Mouse (Mus musculus) heart, adult 2 months (tissue): ENCODE results near the gene Col18a1. TPM values are rescaled to one million over a fixed set of nuclear protein-coding genes. Genes with fewer than 3 reads are reported as not detected.

Source experiments
- DNase-seq, 2 experiments: peaks; one replicate each; pipeline ENCODE4 v3.0.0; 2021
- H3K27ac ChIP-seq: fragments of 200-600 bp; 2 replicates; pipeline ENCODE4 v1.8.1; 2022
- H3K27me3 ChIP-seq: fragments of 200-500 bp; 2 replicates; pipeline ENCODE4 v1.6.1; 2012; ENCODE audit warnings: mild to moderate bottlenecking, low read length, inconsistent platforms, mixed read lengths; ENCODE audit not compliant: control insufficient read depth, insufficient read depth
- H3K36me3 ChIP-seq: fragments of 200-500 bp; 2 replicates; pipeline ENCODE4 v1.6.1; 2012; ENCODE audit warnings: low read length, inconsistent platforms; ENCODE audit not compliant: control insufficient read depth, insufficient read depth
- H3K4me1 ChIP-seq: fragments of 200-500 bp; 2 replicates; pipeline ENCODE4 v1.6.1; 2011; ENCODE audit warnings: low read length; ENCODE audit not compliant: control insufficient read depth, insufficient read depth
- H3K4me3 ChIP-seq: fragments of 200-600 bp; 2 replicates; pipeline ENCODE4 v1.8.1; 2022
- H3K79me2 ChIP-seq: fragments of 200-500 bp; replicated peaks from 2 replicates; pipeline ENCODE4 v1.6.1; 2012; ENCODE audit warnings: mild to moderate bottlenecking, inconsistent platforms, low read length, moderate library complexity, mixed read lengths; ENCODE audit not compliant: control insufficient read depth, insufficient read depth
- H3K9ac ChIP-seq: fragments of 200-500 bp; 2 replicates; pipeline ENCODE4 v1.6.1; 2012; ENCODE audit warnings: low read depth, mild to moderate bottlenecking, control low read depth, inconsistent platforms, low read length, mixed read lengths
- CTCF ChIP-seq: fragments of 200-600 bp; IDR thresholded peaks from 2 replicates; pipeline ENCODE4 v1.8.1; 2022; ENCODE audit warnings: antibody characterized with exemption, mild to moderate bottlenecking, moderate library complexity
- EP300 ChIP-seq: fragments of 200-500 bp; IDR thresholded peaks from 2 replicates; pipeline ENCODE4 v1.6.1; 2011; ENCODE audit warnings: low read depth, low read length, control low read depth; ENCODE audit not compliant: insufficient read depth
- POLR2A ChIP-seq: fragments of 200-500 bp; IDR thresholded peaks from 2 replicates; pipeline ENCODE4 v1.6.1; 2011; ENCODE audit warnings: mild to moderate bottlenecking, low read depth, low read length, control low read depth; ENCODE audit not compliant: insufficient read depth
- WGBS: fragments of 180-500 bp; shearing (Covaris S2); methylation state at CpG from one replicate; pipeline ENCODE4 v1.1.7; 2018; 5-methylcytosine and 5-hydroxymethylcytosine counted together
- intact Hi-C: fragments of 180-260 bp; cut with DNase I; formaldehyde crosslinking; loops from one replicate; pipeline ENCODE4 v1.15.1; 2025
- polyA plus RNA-seq: library from polyadenylated mRNA; depleted of rRNA; stranded (reverse); fragments of >200 nt; gene quantifications from 2 replicates; pipeline ENCODE4 v1.2.3, GENCODE M21; 2012
- total RNA-seq, 2 experiments: library from RNA; stranded (reverse); gene quantifications; 2 replicates each; pipeline ENCODE4 v1.2.3; 2021

The Col18a1 gene
- total and polyA plus RNA-seq, 3 experiments: 9.3 to 13.1 (median 9.8) TPM

DNA sequence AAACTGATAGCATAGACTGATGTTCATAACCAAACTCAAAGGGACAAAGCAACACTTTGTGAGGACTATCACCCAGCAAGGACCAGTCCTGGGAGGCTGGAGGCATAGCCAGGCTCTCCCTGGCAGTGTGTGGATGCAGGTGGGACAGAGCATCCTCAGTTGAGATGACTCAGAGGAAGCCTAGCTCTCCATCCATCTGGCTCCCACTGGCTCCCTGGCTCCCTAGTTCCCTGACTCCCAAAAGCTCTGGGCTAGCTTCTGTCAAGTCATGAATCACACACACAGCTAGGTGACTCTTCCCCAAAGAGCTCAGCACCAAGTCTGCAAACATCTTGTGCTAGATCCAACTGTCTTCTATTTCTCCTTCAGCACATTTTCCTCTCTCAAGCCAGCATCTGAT is 72.5 kb downstream of the Col18a1 start:
- H3K4me1 ChIP-seq: peaks cover 4% of the 10 kb centered on the region
- no peaks in the 10 kb centered on the region for H3K36me3 ChIP-seq
- no peak for DNase-seq
- H3K27me3 ChIP-seq: no peaks in the 10 kb centered on the region
- no peaks in the 10 kb centered on the region for H3K79me2 ChIP-seq
- TF ChIP-seq POLR2A (no peak), CTCF (no peak), EP300 (no peak)
- H3K27ac ChIP-seq: no peak overlapping the region
- no peak overlapping the region for H3K9ac ChIP-seq
- H3K4me3 ChIP-seq: no peak overlapping the region
- intact Hi-C loops: no loop called here

DNA sequence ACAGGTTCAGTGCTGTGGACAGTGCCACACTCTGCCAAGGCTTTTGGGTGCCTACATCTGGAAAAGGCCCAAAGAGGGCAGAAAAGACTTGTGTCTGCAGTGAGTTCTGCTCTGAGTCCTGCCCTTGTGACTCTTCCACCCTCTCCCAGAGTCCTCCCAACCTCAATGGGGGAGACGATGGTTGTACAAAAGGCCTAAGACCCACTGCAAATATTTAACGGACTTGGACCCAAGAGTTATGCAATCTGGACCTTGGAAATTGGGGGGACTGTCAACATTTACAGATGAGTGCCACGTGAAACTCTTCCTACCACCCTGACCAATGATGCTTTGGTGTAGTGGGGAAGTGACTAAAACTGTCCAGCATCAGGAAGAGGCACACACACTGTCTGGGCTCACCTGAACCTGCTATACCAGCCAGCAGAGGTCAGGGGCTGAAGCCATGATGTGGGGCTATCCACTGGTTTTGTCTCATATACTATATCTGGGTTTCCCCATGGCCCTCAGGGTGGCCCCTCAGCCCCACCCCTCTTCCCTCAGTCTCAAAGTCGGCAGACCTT is 74.7 kb downstream of the Col18a1 start:
- H3K79me2 ChIP-seq: no peaks in the 10 kb centered on the region
- intact Hi-C loops: no loop called here
- no peaks in the 10 kb centered on the region for H3K27me3 ChIP-seq
- H3K27ac ChIP-seq: no peak overlapping the region
- H3K4me3 ChIP-seq: no peak overlapping the region
- 75% methylated on average over 4 of the region's 4 CpGs for WGBS
- no peak overlapping the region for H3K9ac ChIP-seq
- H3K36me3 ChIP-seq: no peaks in the 10 kb centered on the region
- no peak for DNase-seq
- no peaks in the 10 kb centered on the region; the same call in 1 of the 2 replicates for H3K4me1 ChIP-seq
- TF ChIP-seq CTCF (no peak), EP300 (no peak), POLR2A (no peak)

DNA sequence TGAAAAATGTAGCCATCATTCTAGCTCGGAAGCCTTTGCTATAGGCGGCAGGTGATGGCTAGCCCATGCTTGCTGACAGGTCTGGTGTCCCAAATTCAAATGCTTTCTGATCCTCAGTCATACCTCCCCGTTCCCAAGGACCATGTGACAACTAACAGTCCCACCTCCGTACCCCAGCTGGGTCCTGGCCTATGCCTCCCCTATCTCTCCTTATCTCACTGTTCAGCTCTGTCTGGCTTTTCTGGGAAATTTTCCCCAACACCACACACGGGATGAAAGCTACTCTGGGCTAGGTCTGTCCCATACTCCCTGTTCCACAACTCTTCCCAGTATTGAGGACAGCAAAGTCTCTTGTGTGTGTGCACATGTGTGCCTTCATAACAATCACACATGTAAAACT is 76.3 kb downstream of the Col18a1 start:
- Histone ChIP-seq H3K9ac (no peak overlapping the region), H3K79me2 (no peaks in the 10 kb centered on the region), H3K4me3 (no peak overlapping the region), H3K4me1 (no peaks in the 10 kb centered on the region), H3K27me3 (no peaks in the 10 kb centered on the region), H3K27ac (no peak overlapping the region), H3K36me3 (no peaks in the 10 kb centered on the region)
- 62% methylated on average over 5 of the region's 5 CpGs for WGBS
- DNase-seq: no peak
- intact Hi-C loops: no loop called here
- no peak for TF ChIP-seq CTCF
- no peak for TF ChIP-seq POLR2A
- no peak for TF ChIP-seq EP300

DNA sequence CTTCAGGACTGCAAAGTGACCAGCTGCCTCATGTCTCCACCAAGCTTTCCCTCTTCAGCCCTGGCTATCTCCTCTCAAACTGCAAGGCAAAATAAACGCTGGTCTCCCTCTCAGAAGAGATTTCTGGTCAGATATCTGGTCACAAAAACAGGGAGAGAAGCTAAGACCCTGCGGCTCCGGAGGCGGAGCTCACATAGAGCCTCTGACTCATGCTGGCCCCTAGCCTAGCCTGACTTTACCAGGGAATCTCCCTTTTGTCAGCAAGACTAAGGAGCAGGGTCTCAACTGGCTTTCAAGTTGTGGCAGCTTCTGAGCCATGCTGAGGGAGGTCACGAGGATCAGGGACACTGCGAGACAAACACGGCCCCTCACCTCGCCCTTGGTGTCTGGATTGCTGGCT is 77.0 kb downstream of the Col18a1 start:
- intact Hi-C loops: no loop called here
- no peaks in the 10 kb centered on the region for H3K4me1 ChIP-seq
- no peaks in the 10 kb centered on the region for H3K27me3 ChIP-seq
- DNase-seq: peak; percentile 52 to 62
- H3K27ac ChIP-seq: no peak overlapping the region; the same call in 1 of the 2 replicates
- H3K9ac ChIP-seq: peak overlapping the region; percentile 42; the same call in 1 of the 2 replicates
- H3K36me3 ChIP-seq: no peaks in the 10 kb centered on the region
- TF ChIP-seq POLR2A (no peak), CTCF (no peak), EP300 (no peak)
- H3K4me3 ChIP-seq: no peak overlapping the region
- no peaks in the 10 kb centered on the region for H3K79me2 ChIP-seq
- WGBS: 49% methylated on average over 8 of the region's 8 CpGs

DNA sequence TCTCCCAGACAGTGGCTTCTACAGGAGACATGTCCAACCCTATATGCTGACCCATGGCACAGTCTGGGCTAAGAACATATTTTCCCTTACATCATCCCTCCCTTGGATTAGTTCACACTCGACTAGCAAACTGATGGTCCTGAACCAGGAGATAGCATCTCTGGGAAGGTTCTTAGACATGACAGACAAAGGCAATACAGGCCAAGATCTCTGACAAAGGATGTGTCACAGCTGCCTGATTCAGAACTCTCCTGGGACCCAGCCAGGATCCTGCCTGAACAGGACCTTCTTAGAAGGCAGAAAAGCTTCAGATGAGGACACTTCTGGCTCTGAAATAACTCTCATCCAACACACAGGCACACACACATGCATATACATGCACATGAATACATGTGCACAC is 81.8 kb downstream of the Col18a1 start:
- intact Hi-C loops: no loop called here
- TF ChIP-seq POLR2A (no peak), EP300 (no peak), CTCF (no peak)
- no peak overlapping the region for H3K27ac ChIP-seq
- no peak for DNase-seq
- no peaks in the 10 kb centered on the region for H3K4me1 ChIP-seq
- H3K36me3 ChIP-seq: no peaks in the 10 kb centered on the region
- 28% methylated on average over 1 of the region's 1 CpGs for WGBS
- no peak overlapping the region for H3K4me3 ChIP-seq
- H3K79me2 ChIP-seq: no peaks in the 10 kb centered on the region
- no peak overlapping the region for H3K9ac ChIP-seq
- H3K27me3 ChIP-seq: no peaks in the 10 kb centered on the region

DNA sequence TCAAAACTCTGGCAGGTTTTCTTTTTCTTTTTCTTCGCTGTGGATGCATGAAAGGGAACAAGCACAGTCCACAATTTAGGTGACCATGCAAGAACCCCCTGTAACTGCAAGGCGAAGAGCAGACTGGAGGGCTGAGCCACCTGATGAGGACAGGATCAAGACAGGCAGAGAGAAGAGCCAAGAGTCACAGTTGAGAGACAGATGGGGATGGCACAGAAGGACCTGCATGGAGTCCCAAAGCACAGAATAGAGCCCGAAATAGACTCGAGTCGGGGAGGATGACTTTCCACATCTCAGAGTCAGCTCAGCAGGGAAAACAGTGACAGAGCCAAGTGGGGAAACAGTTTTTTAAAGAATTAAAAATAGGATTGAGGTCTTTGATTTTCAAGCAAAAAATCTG is 83.4 kb downstream of the Col18a1 start:
- Histone ChIP-seq H3K27me3 (no peaks in the 10 kb centered on the region), H3K79me2 (no peaks in the 10 kb centered on the region), H3K4me1 (no peaks in the 10 kb centered on the region), H3K27ac (no peak overlapping the region), H3K4me3 (no peak overlapping the region), H3K36me3 (no peaks in the 10 kb centered on the region), H3K9ac (no peak overlapping the region)
- 59% methylated on average over 5 of the region's 5 CpGs for WGBS
- TF ChIP-seq POLR2A: no peak
- no peak for TF ChIP-seq EP300
- TF ChIP-seq CTCF: no peak
- intact Hi-C loops: loop anchor here (2.0 kb wide), 2 partner anchors 48 to 170 kb away; no protein-coding TSS in a partner anchor
- no peak for DNase-seq
